Mouse (Mus musculus): ENCODE results near the gene Slc9a8. TPM values are rescaled to one million over a fixed set of nuclear protein-coding genes. Genes with fewer than 3 reads are reported as not detected.

Gene Slc9a8
- total RNA-seq, 2 experiments from 2014 or later, result 129 to 194 TPM

DNA sequence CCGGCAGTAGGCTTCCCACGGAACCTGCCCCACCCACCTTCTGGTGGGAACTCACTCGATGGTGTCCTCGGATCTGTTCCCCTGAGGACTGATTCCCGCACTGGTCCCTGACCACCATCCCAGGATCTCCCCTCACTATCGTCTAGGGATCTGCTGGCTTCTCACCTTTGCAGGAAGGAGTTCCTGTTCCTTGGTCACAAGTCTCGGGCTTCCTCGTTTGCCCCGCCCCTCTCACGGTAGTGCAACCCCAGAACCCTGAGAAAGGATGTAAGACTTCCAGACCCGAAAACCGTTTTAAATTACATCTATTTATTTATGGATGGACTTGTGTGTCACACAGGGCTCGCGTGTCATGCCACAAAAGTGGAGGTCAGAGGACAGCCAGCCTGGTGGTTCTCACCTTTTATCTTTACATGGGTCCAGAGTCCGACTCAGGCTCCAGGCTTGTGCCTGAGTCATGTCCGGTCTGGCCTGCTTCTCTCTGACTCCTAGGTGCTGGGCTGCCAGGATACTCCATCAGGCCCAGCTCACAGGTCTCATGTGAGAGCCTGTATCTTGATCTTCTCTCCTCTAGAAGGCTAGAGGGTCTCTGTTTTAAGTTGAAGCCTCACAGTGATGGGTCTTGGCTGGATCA, 14.1 kb upstream of the Slc9a8 start:
- ATAC-seq (replicated peaks; ENCODE audit: low FRiP score, poor library complexity, severe bottlenecking), result 0 out of 2 replicates have a peak, but pooled peaks have one; percentile 43

DNA sequence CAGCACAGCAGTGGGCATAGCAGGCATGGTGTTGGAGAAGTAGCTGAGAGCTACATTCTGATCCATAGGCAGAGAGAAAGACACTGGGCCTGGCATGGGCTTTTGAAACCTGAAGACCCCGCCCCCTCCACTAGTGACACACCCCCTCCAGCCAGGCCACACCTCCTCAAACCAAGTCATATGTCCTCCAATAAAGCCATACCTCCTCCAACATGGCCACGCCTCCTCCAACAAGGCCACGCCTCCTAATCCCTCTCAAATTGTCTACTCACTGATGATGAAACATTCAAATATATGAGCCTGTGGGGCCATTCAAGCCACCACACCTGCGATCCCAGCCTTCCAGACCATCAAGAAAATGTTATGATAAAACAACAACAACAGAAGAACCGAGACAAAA, 7.1 kb upstream of the Slc9a8 start:
- no peak for ATAC-seq (replicated peaks; ENCODE audit: low FRiP score, poor library complexity, severe bottlenecking)

DNA sequence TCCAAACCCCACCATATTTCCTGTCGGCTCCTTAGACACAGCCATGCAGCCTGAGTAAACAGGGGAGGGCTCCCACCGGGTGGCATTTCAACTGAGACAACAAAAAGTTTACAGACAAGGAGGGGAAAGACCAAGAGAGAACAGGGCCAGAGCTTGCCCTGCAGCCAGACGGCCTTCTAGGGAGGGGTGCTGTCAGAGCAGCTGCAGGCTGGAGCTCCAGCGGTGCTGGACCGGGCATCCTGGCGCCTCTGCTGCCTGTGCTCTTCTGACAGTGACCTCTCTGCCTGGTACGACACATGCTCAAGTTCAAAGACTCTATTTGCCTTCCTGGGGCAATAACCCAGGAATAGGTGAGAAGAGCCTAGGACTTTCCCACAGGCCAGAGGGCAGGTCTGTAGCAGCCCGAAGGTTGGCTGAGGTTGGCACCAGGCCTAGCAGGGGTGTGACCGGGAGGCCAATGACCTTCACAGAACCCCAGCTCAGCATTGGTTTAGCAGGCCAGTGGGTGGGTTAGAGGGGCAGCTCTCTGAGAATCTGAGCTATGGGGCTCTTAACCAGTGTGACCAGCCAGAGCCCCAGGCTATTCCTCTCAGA, 5.4 kb upstream of the Slc9a8 start:
- no peak for ATAC-seq (replicated peaks; ENCODE audit: low FRiP score, poor library complexity, severe bottlenecking)

DNA sequence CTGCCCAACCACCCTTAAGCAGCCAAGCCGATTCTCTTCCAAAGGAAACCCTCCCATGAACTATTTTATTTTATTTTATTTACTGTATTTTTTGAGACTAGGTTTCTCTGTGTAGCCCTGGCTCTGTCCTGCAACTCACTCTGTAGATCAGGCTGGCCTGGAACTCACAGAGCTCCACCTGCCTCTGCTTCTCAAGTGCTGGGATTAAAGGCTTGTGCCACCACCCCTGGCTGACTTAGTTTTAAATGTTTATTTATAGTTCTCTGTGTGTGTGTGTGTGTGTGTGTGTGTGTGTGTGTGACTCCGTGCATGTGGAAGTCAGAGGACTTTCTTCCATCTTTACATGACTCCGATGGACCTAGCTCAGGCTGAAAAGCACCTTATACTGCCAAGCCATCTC, 4.5 kb upstream of the Slc9a8 start:
- no peak for ATAC-seq (replicated peaks; ENCODE audit: low FRiP score, poor library complexity, severe bottlenecking)

DNA sequence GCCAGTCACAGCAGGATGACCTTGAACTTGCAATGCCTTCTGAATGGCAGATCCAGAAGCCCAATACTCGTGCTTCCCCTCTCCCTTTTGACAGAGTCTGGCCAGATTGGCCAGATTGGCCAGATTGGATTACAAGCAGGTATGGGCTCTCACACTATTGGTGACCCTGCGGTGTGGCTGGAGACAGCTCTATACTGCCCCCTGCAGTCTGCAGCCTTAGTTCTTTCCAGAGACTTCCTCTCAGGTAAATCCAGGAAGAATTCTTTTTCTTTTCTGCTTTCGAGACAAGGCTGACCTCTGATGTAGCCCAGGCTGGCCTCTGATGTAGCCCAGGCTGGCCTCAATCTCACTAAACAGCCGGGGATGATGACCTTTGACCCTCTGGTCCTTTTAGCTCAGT, 3.8 kb upstream of the Slc9a8 start:
- no peak for ATAC-seq (replicated peaks; ENCODE audit: low FRiP score, poor library complexity, severe bottlenecking)

DNA sequence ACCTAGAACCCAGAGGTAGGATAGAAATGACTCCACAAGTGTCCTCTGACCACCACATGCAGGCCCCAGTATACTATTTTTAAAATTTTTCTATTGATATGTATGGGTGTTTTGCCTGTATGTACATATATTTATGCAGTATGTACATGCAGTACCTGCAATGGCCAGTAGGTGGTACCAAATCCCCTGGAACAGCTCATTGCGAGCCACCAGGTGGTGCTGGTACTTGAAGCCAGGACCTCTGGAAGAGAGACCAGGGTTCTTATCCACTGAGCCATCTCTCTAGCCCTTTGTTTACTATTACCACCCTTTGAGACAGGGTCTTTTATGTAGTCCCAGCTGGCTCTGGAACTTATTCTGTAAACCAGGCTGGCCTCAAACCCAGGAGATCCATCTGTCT, 2.3 kb upstream of the Slc9a8 start:
- ATAC-seq (replicated peaks; ENCODE audit: low FRiP score, poor library complexity, severe bottlenecking), result peak; percentile 53

DNA sequence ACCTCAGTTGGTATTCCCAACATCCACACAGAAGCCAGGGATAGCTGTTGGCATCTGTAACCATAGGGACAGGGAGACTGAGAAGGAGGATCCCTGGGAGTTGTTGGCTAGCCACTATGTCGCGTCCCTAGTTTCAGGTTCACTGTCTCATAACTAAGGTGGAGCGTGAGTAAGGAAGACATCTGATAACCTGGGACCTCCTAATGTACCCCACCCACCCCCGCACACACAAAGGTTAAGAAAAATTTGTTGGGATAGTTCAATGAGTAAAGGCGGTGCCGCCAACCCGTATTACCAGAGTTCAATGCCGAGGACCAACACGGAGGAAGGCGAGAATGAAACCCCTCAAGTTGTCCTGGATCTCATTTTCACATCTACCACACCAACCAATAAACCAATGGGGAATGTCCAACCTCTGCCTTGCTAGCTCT, 686 bp upstream of the Slc9a8 start:
- ATAC-seq (replicated peaks; ENCODE audit: low FRiP score, poor library complexity, severe bottlenecking), result no peak; the same call in 1 of the 2 replicates

DNA sequence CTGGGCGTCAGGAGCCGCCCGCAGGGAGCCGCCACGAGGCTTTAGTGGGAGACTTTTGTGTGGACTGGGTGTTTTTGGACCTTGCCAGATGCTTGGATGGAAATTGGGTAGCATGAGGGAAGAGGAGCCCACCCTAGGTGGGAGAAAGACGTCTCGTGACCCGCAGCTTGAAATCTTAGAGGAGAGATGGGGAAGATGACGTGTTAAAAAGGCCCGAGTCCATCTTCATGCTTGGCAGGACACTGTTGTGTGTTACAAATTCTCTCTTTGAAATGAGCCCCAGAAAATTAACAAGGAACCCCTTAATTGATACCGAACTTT, 598 bp downstream of the Slc9a8 start:
- ATAC-seq (replicated peaks; ENCODE audit: low FRiP score, poor library complexity, severe bottlenecking), result peak; percentile 11; the same call in 1 of the 2 replicates

DNA sequence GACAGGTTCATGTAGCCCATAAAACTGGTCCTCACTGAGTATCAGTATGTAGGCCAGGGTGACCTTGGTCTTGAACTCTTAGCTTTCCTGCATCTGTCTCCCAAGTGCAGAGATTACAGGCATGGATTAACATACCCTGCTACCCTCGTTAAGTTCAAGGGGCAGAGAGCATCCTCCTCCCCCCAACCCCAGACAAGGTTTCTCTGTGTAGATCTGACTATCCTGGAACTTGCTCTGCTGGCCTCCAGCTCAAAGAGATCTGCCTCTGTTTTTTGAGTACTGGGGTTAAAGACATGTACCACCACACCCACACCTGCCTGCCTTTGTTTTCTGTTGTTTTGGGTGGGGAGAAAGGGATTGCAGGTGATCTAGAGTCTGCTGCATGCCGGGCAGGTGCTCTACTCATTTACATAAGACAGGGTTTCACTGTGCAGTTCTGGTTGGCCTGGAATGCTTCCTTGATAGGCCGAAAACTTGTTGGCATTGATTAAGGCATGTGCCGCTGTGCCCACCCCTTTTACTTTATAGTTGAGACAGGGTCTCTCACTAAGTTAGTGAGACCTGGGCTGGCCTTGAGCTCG, 1.6 kb downstream of the Slc9a8 start:
- ATAC-seq (replicated peaks; ENCODE audit: low FRiP score, poor library complexity, severe bottlenecking), result no peak

DNA sequence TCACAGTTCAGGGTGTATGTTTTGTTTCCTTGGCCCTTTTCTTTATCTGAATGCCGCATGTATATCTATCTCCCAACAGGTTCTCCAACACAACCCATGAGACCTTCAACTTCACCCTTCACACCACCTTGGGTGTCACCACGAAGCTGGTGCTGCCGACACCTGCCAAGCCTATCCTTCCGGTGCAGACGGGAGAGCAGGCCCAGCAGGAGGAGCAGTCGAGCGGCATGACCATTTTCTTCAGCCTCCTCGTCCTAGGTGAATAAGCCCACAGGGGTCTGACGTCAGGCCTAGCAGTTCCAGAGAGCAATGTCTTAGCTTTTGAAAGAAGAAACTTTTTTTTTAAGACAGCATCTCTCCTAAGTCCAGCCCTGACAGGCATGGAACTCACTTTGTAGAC, 2.5 kb downstream of the Slc9a8 start:
- 0 out of 2 replicates have a peak, but pooled peaks have one; percentile 13 for ATAC-seq (replicated peaks; ENCODE audit: low FRiP score, poor library complexity, severe bottlenecking)

DNA sequence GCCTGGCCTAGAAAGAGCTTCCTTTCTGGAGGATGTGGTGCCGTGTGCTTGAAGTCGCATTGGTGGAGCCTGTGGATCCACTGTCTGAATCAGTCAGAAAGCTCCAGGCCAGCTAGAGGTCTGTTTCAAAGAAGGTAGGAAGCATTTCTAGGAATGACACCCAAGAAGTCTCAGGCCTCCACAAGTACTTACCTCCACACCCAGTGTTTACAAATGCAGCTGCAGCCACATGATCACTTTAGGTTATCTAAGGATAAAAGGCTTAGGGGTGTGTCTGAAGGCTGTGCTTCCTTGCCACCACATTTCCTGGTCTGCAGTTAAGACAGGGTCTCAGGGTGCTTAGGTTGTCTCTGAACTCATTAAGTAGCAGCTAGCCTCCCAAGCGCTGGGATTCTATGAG, 3.0 kb downstream of the Slc9a8 start:
- ATAC-seq (replicated peaks; ENCODE audit: low FRiP score, poor library complexity, severe bottlenecking), result no peak

DNA sequence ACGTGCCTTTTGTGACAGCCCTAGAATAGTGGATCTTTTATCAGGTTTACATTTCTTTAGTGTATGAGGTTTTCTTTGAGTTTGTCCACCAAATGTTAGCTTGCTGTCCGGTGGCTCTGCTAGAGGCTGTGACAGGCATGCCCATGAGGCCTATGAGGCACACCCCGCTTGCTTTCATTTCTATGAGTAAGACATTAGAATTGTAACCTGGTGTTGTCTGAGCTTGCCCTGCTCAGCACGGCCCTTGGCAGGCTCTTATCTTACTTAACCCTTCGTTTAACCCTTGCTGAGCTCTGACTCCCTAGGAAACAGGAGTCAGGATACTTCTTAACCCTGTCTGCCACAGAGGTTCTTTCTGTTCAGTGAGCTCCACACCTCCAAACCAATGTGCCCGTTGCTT, 3.9 kb downstream of the Slc9a8 start:
- 0 out of 2 replicates have a peak, but pooled peaks have one; percentile 6 for ATAC-seq (replicated peaks; ENCODE audit: low FRiP score, poor library complexity, severe bottlenecking)

DNA sequence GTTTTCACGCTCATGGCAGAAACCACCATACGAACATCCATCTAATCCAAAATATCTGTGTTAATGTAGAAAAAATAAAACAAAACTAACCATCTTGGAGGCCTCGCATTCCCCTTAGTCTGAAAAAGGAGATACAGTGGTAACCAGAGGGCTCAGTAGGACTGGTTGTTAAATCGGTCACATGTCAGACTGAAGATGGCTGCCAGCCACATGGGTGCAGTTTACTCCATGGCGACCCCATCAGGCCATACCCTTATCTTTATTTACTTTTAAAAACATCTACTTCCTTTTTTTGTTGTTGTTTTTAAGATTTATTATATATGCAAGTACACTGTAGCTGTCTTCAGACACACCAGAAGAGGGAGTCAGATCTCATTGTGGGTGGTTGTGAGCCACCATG, 8.1 kb downstream of the Slc9a8 start:
- ATAC-seq (replicated peaks; ENCODE audit: low FRiP score, poor library complexity, severe bottlenecking), result no peak

DNA sequence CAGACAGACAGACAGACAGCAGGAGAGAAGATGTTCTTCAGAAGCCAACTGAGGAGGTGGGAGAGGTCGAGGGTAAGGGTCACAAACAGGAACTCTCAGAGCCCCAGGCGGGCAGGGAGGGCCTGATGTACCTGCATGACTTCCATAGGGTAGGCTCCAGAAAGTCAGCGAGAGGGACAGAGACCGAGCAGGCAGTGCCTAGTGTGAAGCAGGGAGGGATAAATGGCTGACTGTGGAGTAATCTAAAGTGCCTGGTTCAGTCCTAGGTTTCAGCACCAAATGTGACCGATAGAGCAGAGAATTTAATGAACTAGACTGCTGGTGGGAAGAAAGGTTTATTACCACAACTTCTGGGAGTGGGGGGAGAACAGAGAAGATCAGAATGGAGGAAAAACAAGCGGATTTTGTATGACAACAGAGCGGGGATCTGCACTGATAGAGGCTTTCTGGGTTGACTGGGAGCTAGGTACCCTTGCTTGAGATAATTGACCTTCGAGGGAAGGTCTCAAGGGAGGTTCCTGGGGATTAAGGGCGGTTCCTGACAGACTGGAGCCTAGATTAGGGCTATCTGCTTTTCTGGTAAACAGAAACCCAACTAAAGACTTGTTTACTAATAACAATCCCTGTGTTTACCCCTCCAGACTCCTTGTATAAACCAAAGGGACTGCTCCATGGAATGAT, 9.4 kb downstream of the Slc9a8 start:
- peak; percentile 86 for ATAC-seq (replicated peaks; ENCODE audit: low FRiP score, poor library complexity, severe bottlenecking)

DNA sequence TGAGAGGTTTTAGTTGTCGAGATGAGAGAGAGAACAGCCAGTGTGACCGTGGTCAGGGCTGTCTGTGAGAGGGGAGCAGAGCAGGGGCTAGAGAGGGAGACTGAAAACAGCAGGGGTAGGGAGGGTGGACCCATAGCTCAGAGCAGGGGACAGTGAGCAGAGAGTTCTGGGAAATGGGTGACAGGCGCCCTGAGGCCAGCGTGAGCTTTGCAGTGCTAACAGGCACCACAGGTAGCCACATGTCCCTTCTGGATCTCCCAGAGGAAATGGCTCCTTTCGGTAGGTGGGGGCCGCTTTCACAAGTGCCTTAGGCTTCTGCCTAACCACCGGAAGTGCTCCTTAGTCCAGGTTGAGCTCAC, 9.9 kb downstream of the Slc9a8 start:
- ATAC-seq (replicated peaks; ENCODE audit: low FRiP score, poor library complexity, severe bottlenecking), result no peak; the same call in 1 of the 2 replicates

DNA sequence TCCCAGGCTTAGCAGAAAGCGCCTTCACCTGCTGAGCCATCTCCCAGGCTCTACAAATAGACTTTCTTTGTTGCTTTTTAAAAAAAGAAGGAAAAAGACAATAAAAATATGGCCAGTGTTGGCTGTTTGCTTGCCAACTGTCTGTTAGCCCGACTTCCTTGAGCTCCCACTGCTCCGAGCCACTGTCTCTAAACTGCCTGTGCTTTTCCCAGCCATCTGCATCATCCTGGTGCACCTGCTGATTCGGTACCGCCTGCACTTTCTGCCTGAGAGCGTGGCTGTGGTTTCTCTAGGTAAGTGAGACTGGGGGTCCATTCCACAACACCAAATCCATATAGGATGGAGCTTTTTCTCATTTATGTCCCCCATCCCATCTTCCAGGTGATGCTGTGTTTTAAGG, 13.1 kb downstream of the Slc9a8 start:
- ATAC-seq (replicated peaks; ENCODE audit: low FRiP score, poor library complexity, severe bottlenecking), result no peak

DNA sequence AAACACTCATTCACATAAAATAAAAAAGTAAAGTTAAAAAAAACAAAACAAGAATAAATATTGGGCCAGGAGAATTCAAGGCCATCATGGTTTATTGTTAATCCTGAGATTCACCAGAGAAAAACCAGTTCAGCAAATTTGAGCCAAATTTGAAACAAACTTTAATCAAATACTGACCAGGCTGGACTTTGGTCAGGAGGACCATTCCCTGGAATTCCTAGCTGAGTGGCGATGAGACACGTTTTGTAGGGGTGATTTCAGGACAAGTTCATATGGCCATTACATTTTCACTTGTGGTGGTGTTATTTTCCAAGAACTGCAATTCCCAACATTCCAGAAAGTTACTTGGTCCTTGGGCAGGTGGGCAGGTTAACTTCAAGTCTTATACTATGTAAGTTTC, 14.1 kb downstream of the Slc9a8 start:
- no peak for ATAC-seq (replicated peaks; ENCODE audit: low FRiP score, poor library complexity, severe bottlenecking)

DNA sequence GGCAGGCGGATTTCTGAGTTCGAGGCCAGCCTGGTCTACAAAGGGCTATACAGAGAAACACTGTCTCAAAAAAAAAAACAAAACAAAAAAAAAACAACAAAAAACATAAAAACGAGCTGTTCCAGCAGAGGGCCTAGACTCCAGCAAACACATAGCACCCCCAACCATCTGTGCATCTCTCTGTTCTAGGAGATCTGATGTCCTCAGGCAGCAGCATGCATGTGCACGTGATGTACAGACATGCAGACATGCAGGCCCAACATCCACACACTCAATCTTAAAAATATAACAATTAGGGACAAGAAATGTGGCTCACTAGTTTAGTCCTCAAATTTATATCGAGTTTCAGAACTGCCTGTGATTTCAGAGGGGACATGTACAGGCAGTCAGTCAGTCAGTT, 14.9 kb downstream of the Slc9a8 start:
- no peak for ATAC-seq (replicated peaks; ENCODE audit: low FRiP score, poor library complexity, severe bottlenecking)

DNA sequence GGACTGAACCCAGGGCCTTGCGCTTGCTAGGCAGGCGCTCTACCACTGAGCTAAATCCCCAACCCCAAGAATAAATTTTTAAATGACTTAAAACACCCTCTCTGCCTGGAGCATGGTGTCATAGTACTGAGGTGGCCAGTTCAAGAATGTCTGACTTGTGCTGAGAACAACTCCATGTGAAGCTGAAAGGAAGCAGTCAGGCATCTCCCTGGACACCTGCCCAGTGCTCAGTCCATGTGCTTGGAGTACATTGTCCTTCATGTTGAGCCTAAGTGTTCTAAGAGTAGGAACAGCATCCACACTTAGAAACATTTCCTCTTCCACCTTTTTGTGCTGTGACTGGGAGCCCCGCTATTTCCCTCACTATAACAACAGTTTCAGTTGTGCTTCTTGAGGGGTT, 17.9 kb downstream of the Slc9a8 start:
- no peak for ATAC-seq (replicated peaks; ENCODE audit: low FRiP score, poor library complexity, severe bottlenecking)

DNA sequence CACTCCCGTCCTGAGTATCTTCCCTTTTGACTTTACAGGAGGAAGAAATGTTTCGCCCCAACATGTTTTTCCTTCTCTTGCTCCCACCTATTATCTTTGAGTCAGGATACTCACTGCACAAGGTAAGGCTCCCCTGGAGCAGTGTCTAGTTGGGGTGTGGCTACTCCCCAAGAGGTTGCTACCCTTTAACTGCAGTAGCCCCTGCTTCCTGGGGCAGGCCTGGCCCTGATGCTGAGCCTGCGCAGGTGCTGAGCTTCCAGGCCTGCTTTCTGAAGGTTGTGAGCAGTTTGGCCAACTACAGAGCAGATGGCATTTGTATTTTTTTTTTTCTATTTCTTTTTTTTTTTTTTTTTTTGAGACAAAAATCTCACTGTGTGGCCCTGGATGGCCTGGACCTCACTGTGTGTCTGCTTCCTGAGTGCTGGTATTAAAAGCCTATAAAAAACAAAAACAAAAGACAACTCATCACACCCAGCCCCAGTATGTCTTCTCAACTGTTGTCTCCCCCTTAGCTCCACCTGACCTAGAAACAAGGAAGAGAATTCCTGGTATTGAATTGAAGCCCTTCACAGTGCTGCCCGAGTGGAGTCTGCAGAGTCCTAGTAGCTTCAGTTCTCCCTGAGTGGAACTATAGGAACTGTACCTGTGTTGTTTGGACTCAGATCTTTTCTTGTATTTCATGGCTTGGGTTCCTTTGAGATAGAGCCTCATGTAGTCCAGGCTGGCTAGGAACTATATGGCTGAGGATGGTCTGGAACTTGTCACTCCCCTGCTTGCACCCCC, 22.1 kb downstream of the Slc9a8 start:
- ATAC-seq (replicated peaks; ENCODE audit: low FRiP score, poor library complexity, severe bottlenecking), result no peak
